Mouse (Mus musculus) cerebellum, adult 2 months (tissue): ENCODE results near the gene Atpif1.

Experiments used
- CTCF ChIP-seq: fragments of 200-500 bp; IDR thresholded peaks from 2 replicates; pipeline ENCODE4 v1.5.1; 2011; ENCODE audit warnings: low read depth, mild to moderate bottlenecking, control low read depth, low read length, moderate library complexity, borderline replicate concordance; ENCODE audit not compliant: insufficient read depth
- POLR2A ChIP-seq: fragments of 200-500 bp; IDR thresholded peaks from 2 replicates; pipeline ENCODE4 v1.6.1; 2011; ENCODE audit warnings: low read length, control low read depth, borderline replicate concordance; ENCODE audit not compliant: insufficient read depth

- no peak for TF ChIP-seq CTCF
- no peak for TF ChIP-seq POLR2A
These were observed 43.0 kb downstream of the Atpif1 start for GRCm38 (mm10) chr4:132490273-132491010.
